15 mouse cellular contexts compared by ENCODE assay signal in genomic region chr9:30699848-30700247, GRCm38 (mm10).
DNase-seq lines count a peak whose midpoint lies in the region; ATAC-seq lines count a peak whose summit lies in the region.
"Had no signal": no experiment of that assay in that cellular context is flagged by ENCODE, and none has a peak within 500 bp of the region (broad histone marks: within the 10 kb centered on the region; RNA-seq: fewer than 3 reads in every experiment).

No protein-coding gene starts in this region.

- H3K27me3 ChIP-seq in hindbrain, embryonic 11.5 days (ENCODE audit: control insufficient read depth, insufficient read depth, low read length): no peaks in the 10 kb centered on the region
- no peaks in the 10 kb centered on the region for H3K27me3 ChIP-seq in hindbrain, embryonic 12.5 days
- no peaks in the 10 kb centered on the region for H3K27me3 ChIP-seq in kidney, embryonic 15.5 days
- H3K27me3 ChIP-seq: CH12.LX; embryonic facial prominence, embryonic 15.5 days had no signal

- H3K36me3 ChIP-seq in hindbrain, embryonic 11.5 days (ENCODE audit: control insufficient read depth, insufficient read depth, low read length): no peaks in the 10 kb centered on the region
- no peaks in the 10 kb centered on the region for H3K36me3 ChIP-seq in hindbrain, embryonic 12.5 days
- H3K36me3 ChIP-seq in kidney, embryonic 15.5 days: no peaks in the 10 kb centered on the region
- H3K36me3 ChIP-seq: embryonic facial prominence, embryonic 15.5 days had no signal

- no peak for ATAC-seq in hindbrain, embryonic 11.5 days (ENCODE audit: low FRiP score)
- ATAC-seq in hindbrain, embryonic 12.5 days (ENCODE audit: low FRiP score): no peak
- ATAC-seq in megakaryocyte, adult 5-6 weeks (ENCODE audit: poor library complexity, severe bottlenecking): no peak
- no peak for ATAC-seq in kidney, embryonic 15.5 days (replicated peaks; ENCODE audit: low FRiP score)
- ATAC-seq: hindbrain, embryonic 16.5 days had no signal

- no peaks in the 10 kb centered on the region for H3K4me1 ChIP-seq in hindbrain, embryonic 11.5 days (replicated peaks; ENCODE audit: control insufficient read depth, insufficient read depth, low read length)
- no peaks in the 10 kb centered on the region for H3K4me1 ChIP-seq in hindbrain, embryonic 12.5 days
- H3K4me1 ChIP-seq in kidney, embryonic 15.5 days: no peaks in the 10 kb centered on the region
- H3K4me1 ChIP-seq: embryonic facial prominence, embryonic 15.5 days had no signal

- no peak overlapping the region for H3K27ac ChIP-seq in hindbrain, embryonic 11.5 days (ENCODE audit: low read depth, low read length)
- H3K27ac ChIP-seq in hindbrain, embryonic 12.5 days: no peak overlapping the region
- no peak overlapping the region for H3K27ac ChIP-seq in kidney, embryonic 15.5 days
- H3K27ac ChIP-seq: embryonic facial prominence, embryonic 15.5 days; left cerebral cortex, adult 2 months; liver, embryonic 14.5 days had no signal

- no peaks in the 10 kb centered on the region for H3K9me3 ChIP-seq in hindbrain, embryonic 11.5 days (ENCODE audit: control insufficient read depth, low read length)
- H3K9me3 ChIP-seq in hindbrain, embryonic 12.5 days (replicated peaks): no peaks in the 10 kb centered on the region
- no peaks in the 10 kb centered on the region for H3K9me3 ChIP-seq in kidney, embryonic 15.5 days (replicated peaks)
- H3K9me3 ChIP-seq: embryonic facial prominence, embryonic 15.5 days had no signal

- H3K4me3 ChIP-seq in hindbrain, embryonic 11.5 days (ENCODE audit: low read depth, low read length): no peak overlapping the region
- H3K4me3 ChIP-seq in hindbrain, embryonic 12.5 days: no peak overlapping the region
- no peak overlapping the region for H3K4me3 ChIP-seq in kidney, embryonic 15.5 days (replicated peaks)
- H3K4me3 ChIP-seq: embryonic facial prominence, embryonic 15.5 days; left cerebral cortex, adult 2 months had no signal

- H3K9ac ChIP-seq in hindbrain, embryonic 11.5 days (ENCODE audit: low read depth, low read length): no peak overlapping the region
- no peak overlapping the region for H3K9ac ChIP-seq in hindbrain, embryonic 12.5 days
- no peak overlapping the region for H3K9ac ChIP-seq in kidney, embryonic 15.5 days
- H3K9ac ChIP-seq: embryonic facial prominence, embryonic 15.5 days; liver, embryonic 14.5 days had no signal

- no peak overlapping the region for H3K4me2 ChIP-seq in hindbrain, embryonic 11.5 days (replicated peaks; ENCODE audit: low read depth, low read length)
- no peak overlapping the region for H3K4me2 ChIP-seq in hindbrain, embryonic 12.5 days (replicated peaks)
- H3K4me2 ChIP-seq in kidney, embryonic 15.5 days: no peak overlapping the region
- H3K4me2 ChIP-seq: embryonic facial prominence, embryonic 15.5 days had no signal

- 58% methylated on average over 5 of the region's 5 CpGs for WGBS in hindbrain, embryonic 11.5 days
- 56% methylated on average over 5 of the region's 5 CpGs for WGBS in hindbrain, embryonic 12.5 days
- WGBS in kidney, embryonic 15.5 days: 66% methylated on average over 5 of the region's 5 CpGs

- peak; percentile 31 for DNase-seq in hindbrain, embryonic 11.5 days (ENCODE audit: low spot score)
- peak; percentile 8 for DNase-seq in right cerebral cortex, postnatal 4 days
- no peak for DNase-seq in right cerebral cortex, adult 2 months (ENCODE audit: low spot score in 2 of 2)
- DNase-seq in heart, postnatal 14 days: peak; percentile 16 to 47
- DNase-seq: cerebellum, adult 18-20 months; kidney, postnatal 25 days; thymus, adult 18-20 months had no signal

- intact Hi-C loops in heart, postnatal 14 days (cut with DNase I): no loop called here

Comparison
In these comparisons a context has a peak if more than half of its experiments do, and no peak if none do; other contexts are left out.
1. DNase-seq: peak in hindbrain, embryonic 11.5 days (single experiment), right cerebral cortex, postnatal 4 days (single experiment) and heart, postnatal 14 days (2 of 2); none in right cerebral cortex, adult 2 months (0 of 2).